Mouse (Mus musculus) lung, postnatal 0 days (tissue): ENCODE results near the gene Lrp1.

ENCODE experiments used
- CTCF ChIP-seq: IDR thresholded peaks from 2 replicates; pipeline ENCODE4 v1.5.1; 2016; ENCODE audit warnings: antibody characterized with exemption, mild to moderate bottlenecking
- EP300 ChIP-seq: IDR thresholded peaks from 2 replicates; pipeline ENCODE4 v1.6.1; 2016; ENCODE audit warnings: antibody characterized with exemption, mild to moderate bottlenecking, control low read depth

DNA sequence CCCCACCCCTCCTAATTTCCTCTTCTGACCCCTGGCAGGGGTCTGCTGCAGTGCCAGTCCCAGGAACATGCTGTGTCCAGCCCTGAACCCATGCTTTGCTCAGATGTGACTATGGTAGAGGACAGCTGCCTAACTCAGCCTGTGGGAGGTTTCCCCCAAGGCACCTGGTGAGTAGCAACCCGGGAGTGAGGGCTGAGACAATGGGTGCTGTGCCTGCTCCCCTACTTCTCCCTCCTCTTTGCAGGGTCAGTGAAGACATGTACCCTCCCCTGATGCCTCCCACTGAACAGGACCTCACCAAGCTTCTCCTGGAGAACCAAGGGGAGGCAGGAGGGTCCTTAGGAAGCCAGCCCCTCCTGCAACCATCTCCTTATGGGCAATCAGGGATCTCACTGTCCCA is 38.6 kb upstream of the Lrp1 start:
- no peak for TF ChIP-seq EP300
- no peak for TF ChIP-seq CTCF
